Mouse (Mus musculus): ENCODE results near the gene Foxs1. TPM values are rescaled to one million over a fixed set of nuclear protein-coding genes. Genes with fewer than 3 reads are reported as not detected.

Gene Foxs1
- polyA plus RNA-seq, 1 experiment: not detected

DNA sequence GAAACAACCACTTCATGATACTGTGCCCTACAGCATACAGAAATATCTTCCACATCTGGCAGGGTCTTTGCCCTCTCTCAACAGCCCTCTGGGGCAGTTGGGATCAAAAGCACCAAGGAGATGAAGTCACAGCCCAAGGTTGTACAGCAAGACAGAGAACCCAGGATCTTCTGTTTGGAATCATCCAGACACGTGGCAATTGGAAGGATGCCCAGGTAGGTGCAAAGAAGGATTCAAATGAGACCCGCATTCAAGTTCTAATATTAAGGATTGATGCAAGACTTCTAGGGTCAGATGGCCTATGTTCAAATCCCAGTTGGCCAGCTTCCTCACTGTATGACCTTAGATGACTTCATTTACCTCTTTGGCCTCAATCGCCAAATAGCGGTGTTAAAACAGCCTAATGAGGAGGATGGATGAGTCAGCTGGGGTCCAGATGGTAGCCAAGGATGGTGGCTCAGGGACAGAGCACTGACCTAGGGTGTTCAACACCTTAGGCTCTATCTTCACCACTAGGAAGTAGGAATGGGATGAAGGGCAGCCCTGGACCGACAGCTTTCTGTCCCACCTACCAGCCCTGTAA is 15.5 kb upstream of the Foxs1 start:
- no peaks in the 10 kb centered on the region for H3K36me3 ChIP-seq (ENCODE audit: control insufficient read depth)
- no peaks in the 10 kb centered on the region for H3K4me1 ChIP-seq (ENCODE audit: control insufficient read depth)
- TF ChIP-seq TAL1 (IDR thresholded peaks at IDR 0.05; ENCODE audit: low read length): no peak
- TF ChIP-seq GATA1 (IDR thresholded peaks at IDR 0.05; ENCODE audit: low read length): no peak
- no peaks in the 10 kb centered on the region for H3K9me3 ChIP-seq (ENCODE audit: control insufficient read depth, low read length)
- no peak overlapping the region for H3K4me3 ChIP-seq (replicated peaks)
- H3K27me3 ChIP-seq (ENCODE audit: control insufficient read depth): peaks cover 78% of the 10 kb centered on the region

DNA sequence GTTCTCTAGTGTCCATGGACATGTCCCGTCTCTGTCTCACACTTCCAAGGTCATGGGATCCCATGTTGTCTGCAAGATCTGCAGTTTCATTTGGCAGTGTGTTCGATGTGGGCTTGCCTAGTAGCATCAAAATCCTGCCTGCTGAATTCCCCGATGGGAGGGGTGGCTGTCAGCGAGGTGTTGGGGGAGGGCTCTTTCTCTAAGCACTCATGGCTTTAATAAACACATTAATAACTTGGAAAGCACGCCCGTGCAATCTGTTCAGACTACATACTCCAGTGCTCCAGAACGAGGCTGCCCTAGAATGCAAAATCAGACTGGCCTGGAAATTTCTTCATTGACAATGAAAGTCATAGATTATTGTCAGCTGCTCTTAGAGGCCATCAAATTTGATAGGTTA is 14.1 kb upstream of the Foxs1 start:
- TF ChIP-seq GATA1 (IDR thresholded peaks at IDR 0.05; ENCODE audit: low read length): no peak
- TF ChIP-seq TAL1 (IDR thresholded peaks at IDR 0.05; ENCODE audit: low read length): no peak
- H3K27me3 ChIP-seq (ENCODE audit: control insufficient read depth): peaks cover 80% of the 10 kb centered on the region
- no peaks in the 10 kb centered on the region for H3K4me1 ChIP-seq (ENCODE audit: control insufficient read depth)
- no peak overlapping the region for H3K4me3 ChIP-seq (replicated peaks)
- no peaks in the 10 kb centered on the region for H3K36me3 ChIP-seq (ENCODE audit: control insufficient read depth)
- H3K9me3 ChIP-seq (ENCODE audit: control insufficient read depth, low read length): no peaks in the 10 kb centered on the region

DNA sequence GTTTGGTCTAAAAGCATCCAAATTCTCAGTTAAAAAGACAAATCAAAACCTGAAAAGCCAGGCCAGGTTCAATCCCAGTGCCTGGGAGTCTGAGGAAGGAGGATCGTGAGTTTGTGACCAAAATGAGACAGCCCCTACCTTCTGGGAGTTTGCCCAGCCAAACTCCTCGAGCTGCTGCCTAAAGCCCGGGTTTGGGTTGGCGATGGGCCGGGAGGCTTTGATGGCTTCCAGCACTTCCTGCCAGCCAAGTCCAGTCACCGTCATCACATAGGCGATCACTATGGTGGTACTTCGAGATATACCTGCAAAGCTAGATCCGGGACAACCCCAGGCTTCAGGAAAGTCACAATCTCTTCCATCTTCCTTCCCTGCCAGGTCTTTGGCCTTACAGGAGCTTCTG is 11.0 kb upstream of the Foxs1 start:
- TF ChIP-seq GATA1 (IDR thresholded peaks at IDR 0.05; ENCODE audit: low read length) (no peak), TAL1 (IDR thresholded peaks at IDR 0.05; ENCODE audit: low read length) (no peak)
- peaks cover 71% of the 10 kb centered on the region for H3K27me3 ChIP-seq (ENCODE audit: control insufficient read depth)
- no peaks in the 10 kb centered on the region for H3K4me1 ChIP-seq (ENCODE audit: control insufficient read depth)
- H3K36me3 ChIP-seq (ENCODE audit: control insufficient read depth): no peaks in the 10 kb centered on the region
- no peak overlapping the region for H3K4me3 ChIP-seq (replicated peaks)
- no peaks in the 10 kb centered on the region for H3K9me3 ChIP-seq (ENCODE audit: control insufficient read depth, low read length)

DNA sequence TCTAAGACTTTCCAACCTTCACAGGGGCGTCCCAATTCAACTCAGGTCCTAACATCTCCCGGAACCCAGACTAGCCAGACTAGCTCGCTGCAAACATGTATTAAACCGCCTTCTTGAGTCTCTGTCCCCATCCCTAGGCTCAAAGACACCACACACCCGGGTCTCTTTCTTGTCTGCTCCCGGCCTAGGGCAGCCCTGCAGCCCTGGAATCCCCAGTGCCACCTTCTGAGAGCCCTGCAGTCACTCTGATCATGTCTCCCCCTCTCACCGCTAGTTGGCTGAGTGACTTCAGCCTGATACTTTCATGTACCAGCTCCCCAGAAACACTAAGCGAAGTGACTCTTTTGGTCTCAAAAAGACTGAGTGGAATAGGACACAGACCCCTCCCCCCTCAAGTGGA is 10.6 kb upstream of the Foxs1 start:
- Histone ChIP-seq H3K4me3 (replicated peaks) (no peak overlapping the region), H3K9me3 (ENCODE audit: control insufficient read depth, low read length) (no peaks in the 10 kb centered on the region), H3K4me1 (ENCODE audit: control insufficient read depth) (no peaks in the 10 kb centered on the region), H3K27me3 (ENCODE audit: control insufficient read depth) (peaks cover 70% of the 10 kb centered on the region), H3K36me3 (ENCODE audit: control insufficient read depth) (no peaks in the 10 kb centered on the region)
- TF ChIP-seq GATA1 (IDR thresholded peaks at IDR 0.05; ENCODE audit: low read length): no peak
- no peak for TF ChIP-seq TAL1 (IDR thresholded peaks at IDR 0.05; ENCODE audit: low read length)

DNA sequence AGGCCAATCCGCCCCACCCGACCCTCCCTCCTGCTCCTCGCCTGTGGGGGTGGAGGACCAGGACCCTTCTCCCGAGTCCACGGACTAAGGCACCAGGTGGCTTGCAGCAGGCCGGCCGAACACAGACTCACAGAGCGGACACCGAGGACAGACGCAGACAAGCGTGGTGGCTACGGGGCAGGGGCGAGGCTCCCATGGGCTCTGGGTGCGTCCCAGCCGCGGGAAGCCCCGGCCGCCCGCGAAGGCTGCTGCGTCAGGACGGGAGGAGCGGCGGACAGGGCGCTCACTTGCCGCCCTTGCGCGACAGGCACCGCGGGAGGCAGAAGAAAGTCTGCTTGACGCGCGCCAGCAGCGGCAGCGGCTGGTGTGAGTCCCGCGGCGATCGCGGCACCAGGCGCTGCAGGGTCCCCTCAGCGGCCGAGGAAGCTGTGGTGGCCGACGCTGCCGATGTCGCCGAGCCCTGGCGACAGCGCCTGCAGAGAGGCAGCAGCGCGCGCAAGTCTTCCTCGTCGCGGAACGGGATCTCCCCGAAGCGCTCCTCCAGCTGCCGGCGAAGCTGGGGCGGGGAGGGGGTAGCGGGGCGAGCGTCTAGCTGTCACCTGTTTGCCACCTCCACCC is 10.0 kb upstream of the Foxs1 start:
- H3K4me3 ChIP-seq (replicated peaks): no peak overlapping the region
- TF ChIP-seq TAL1 (IDR thresholded peaks at IDR 0.05; ENCODE audit: low read length) (no peak), GATA1 (IDR thresholded peaks at IDR 0.05; ENCODE audit: low read length) (no peak)
- peaks cover 67% of the 10 kb centered on the region for H3K27me3 ChIP-seq (ENCODE audit: control insufficient read depth)
- no peaks in the 10 kb centered on the region for H3K4me1 ChIP-seq (ENCODE audit: control insufficient read depth)
- no peaks in the 10 kb centered on the region for H3K36me3 ChIP-seq (ENCODE audit: control insufficient read depth)
- no peaks in the 10 kb centered on the region for H3K9me3 ChIP-seq (ENCODE audit: control insufficient read depth, low read length)

DNA sequence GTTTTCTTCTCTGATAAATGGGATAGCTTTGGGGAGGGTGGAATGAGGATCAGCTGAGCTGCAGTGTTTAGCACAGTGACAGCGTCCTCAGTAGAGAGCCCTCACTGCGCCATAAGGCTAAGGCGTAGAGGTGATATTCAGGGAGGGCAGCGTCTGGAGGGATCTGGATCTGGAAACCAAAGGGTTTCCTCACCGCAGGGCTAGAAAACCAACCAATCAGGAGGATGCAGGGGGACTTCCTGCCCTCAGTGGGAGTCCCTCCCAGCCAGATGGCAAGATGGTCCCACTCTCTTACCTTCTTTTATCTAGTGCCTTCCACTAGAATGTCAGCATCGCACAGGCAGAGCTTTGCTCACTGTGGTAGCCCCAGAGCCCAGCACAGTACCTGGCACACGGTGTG is 8.8 kb upstream of the Foxs1 start:
- Histone ChIP-seq H3K27me3 (ENCODE audit: control insufficient read depth) (peaks cover 65% of the 10 kb centered on the region), H3K36me3 (ENCODE audit: control insufficient read depth) (no peaks in the 10 kb centered on the region), H3K9me3 (ENCODE audit: control insufficient read depth, low read length) (no peaks in the 10 kb centered on the region), H3K4me3 (replicated peaks) (no peak overlapping the region), H3K4me1 (ENCODE audit: control insufficient read depth) (no peaks in the 10 kb centered on the region)
- TF ChIP-seq GATA1 (IDR thresholded peaks at IDR 0.05; ENCODE audit: low read length) (no peak), TAL1 (IDR thresholded peaks at IDR 0.05; ENCODE audit: low read length) (no peak)

DNA sequence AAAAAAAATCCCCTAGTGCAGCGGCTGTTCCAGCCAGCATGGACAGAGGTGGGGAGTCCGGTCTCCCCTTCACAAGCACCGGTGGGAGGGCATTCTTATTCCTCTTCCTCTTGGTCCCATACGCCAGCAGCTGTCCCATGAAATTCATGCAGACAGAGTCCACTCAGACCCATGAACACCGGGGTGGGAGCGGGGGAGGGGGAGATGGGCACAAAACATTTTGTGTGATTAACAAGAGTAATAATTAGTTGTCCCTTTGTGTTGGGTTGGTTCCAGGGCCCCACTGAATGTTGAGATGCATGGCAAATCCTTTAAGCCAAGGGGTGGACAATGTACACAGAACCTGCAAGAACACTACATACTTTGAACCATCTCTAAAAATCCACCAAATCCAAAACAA is 8.1 kb upstream of the Foxs1 start:
- Histone ChIP-seq H3K4me1 (ENCODE audit: control insufficient read depth) (no peaks in the 10 kb centered on the region), H3K36me3 (ENCODE audit: control insufficient read depth) (no peaks in the 10 kb centered on the region), H3K9me3 (ENCODE audit: control insufficient read depth, low read length) (no peaks in the 10 kb centered on the region), H3K4me3 (replicated peaks) (no peak overlapping the region), H3K27me3 (ENCODE audit: control insufficient read depth) (peaks cover 63% of the 10 kb centered on the region)
- TF ChIP-seq GATA1 (IDR thresholded peaks at IDR 0.05; ENCODE audit: low read length) (no peak), TAL1 (IDR thresholded peaks at IDR 0.05; ENCODE audit: low read length) (no peak)

DNA sequence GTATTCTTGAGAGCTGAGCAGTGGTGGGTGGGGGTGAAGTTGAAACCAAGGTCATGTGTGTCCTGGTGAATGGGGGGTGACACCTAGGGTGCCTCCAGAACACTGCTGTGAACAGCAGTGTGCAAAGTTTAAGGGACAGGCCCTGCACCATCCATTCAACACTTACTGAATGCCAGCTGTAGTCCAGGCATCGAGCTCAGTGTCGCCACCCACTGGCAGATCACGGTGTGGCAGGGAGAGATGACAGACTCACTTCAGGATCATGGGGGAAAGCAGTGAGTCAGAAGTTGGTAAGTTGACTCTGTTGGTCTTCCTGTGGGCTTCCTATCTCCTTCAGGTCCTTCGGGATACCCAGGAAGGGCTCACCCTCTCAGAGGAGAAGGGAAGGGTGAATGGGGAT is 6.8 kb upstream of the Foxs1 start:
- TF ChIP-seq TAL1 (IDR thresholded peaks at IDR 0.05; ENCODE audit: low read length) (no peak), GATA1 (IDR thresholded peaks at IDR 0.05; ENCODE audit: low read length) (no peak)
- no peak overlapping the region for H3K4me3 ChIP-seq (replicated peaks)

DNA sequence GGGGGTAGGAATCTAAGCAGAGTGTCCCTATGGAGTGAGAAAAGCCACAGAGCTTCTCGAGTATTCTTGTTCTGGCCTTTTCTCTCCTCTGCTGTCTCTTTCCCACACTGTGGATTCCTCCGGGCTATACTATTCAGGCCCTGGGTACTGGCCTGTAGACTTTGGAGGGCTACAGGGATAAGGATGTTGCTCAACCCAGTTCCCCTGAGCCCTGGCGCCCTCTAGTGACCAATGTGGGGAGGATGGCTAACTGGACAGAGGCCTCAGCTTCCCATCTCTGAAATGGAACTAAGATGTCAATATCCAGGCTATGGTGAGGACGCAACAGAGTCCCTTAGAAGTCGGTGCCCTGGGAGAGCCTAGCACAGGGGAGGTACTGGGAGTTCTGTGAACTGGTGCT is 606 bp upstream of the Foxs1 start:
- no peak for TF ChIP-seq GATA1 (IDR thresholded peaks at IDR 0.05; ENCODE audit: low read length)
- no peak for TF ChIP-seq TAL1 (IDR thresholded peaks at IDR 0.05; ENCODE audit: low read length)
- Histone ChIP-seq H3K4me1 (ENCODE audit: control insufficient read depth) (no peaks in the 10 kb centered on the region), H3K4me3 (replicated peaks) (no peak overlapping the region), H3K9me3 (ENCODE audit: control insufficient read depth, low read length) (no peaks in the 10 kb centered on the region), H3K27me3 (ENCODE audit: control insufficient read depth) (no peaks in the 10 kb centered on the region), H3K36me3 (ENCODE audit: control insufficient read depth) (no peaks in the 10 kb centered on the region)

More for the DNA sequence above, 6.8 kb upstream of the Foxs1 start:
- Histone ChIP-seq H3K4me1 (ENCODE audit: control insufficient read depth) (no peaks in the 10 kb centered on the region), H3K36me3 (ENCODE audit: control insufficient read depth) (no peaks in the 10 kb centered on the region), H3K27me3 (ENCODE audit: control insufficient read depth) (peaks cover 50% of the 10 kb centered on the region), H3K9me3 (ENCODE audit: control insufficient read depth, low read length) (no peaks in the 10 kb centered on the region)
